Mouse (Mus musculus) embryo, embryonic 10 days (tissue): ENCODE measurements at regions not wholly inside any gene's neighbourhood (a gene's known extent, or its start where the extent isn't known, plus 50 kb on each side); places are given as distances from the start of the nearest gene placed in this dataset.

Experiments used
- DNase-seq: peaks from one replicate; pipeline ENCODE4 v3.0.0-alpha.2; 2015; ENCODE audit warnings: low spot score

DNA sequence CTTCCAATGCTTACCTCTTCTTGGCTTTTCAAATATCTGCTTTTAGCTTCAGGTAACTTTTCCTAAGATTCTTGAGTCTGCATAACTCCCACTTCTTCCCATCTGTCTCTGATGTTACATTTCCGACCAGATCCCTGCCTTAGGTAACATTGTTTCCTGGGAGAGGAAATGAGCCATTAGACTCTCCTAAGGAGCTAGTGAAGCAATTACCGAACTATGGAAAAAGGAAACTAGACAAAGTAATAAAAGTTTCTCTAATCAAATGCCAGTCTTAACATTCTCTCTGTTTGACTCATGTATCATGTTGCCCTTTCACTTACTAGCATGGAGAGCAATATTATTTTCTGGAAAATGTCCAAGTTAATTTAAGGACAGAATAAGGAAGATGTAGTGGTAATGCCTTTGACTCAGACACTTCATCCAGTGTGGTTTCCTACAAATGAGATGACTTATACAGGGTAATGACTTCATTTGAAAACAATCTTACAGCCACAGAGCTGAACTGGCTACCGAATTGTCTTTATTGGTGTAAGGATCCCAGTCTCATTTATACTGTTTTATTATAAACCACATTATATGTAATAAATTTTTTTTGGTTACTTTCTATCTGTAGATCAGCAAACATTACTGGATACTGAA lies 263.8 kb upstream of the Fam84a start:
- DNase-seq, result no peak

DNA sequence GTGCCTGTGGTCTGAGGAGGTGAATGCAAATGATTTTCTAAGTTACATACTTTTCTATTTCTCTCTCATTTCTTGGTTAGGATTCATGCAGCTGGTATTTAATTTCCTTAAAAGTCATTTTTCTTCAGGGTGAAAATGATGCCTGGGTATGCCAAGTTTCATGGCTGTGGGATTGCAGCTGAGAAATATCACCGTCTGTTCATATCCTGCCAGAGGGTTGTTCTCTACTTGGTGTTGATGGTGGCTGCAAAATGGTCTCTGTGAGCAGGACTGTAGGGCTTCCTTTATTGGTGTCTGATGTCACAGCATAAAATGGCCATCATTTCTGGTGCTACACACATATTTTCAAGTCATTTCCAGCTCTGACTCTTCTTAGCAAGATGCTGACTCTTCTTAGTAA lies 259.2 kb upstream of the Fam84a start:
- no peak for DNase-seq

DNA sequence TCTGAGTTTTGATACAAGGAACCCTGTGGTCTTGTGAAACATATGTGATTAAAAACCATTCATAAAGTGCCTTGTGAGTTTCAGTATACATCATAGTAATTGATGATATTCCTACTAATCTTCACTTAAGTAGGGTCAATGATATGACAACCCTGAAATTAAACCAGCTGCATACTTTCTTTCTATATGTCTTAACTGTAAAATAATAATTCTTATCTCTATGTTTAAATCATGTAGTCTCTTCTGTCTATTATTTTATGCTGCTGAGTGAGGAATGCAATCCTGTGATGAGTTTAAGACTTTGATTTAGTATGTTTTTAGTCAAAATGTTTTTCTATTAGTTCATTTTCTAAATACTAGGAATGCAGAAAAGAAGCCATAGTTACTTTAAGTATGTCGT lies 253.9 kb upstream of the Fam84a start:
- no peak for DNase-seq

DNA sequence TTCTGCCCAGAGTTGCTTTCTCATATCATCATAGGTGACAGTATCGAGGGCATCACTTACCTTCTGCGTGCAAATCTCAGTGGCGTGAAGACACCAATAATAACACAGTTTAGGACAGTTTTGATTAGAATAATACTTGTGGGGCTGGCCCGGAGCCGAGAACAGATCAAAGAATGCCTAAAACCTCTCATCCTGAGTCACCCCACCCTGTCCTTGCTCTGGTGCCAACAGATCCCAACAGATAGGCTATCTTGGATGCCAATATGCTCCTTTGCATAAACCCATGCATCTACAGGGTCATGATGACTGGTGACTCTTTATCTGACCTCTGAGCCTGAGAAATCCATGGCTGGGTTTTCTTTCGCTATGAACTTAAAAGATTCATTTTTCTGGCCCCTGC lies 224.4 kb upstream of the Fam84a start:
- no peak for DNase-seq

DNA sequence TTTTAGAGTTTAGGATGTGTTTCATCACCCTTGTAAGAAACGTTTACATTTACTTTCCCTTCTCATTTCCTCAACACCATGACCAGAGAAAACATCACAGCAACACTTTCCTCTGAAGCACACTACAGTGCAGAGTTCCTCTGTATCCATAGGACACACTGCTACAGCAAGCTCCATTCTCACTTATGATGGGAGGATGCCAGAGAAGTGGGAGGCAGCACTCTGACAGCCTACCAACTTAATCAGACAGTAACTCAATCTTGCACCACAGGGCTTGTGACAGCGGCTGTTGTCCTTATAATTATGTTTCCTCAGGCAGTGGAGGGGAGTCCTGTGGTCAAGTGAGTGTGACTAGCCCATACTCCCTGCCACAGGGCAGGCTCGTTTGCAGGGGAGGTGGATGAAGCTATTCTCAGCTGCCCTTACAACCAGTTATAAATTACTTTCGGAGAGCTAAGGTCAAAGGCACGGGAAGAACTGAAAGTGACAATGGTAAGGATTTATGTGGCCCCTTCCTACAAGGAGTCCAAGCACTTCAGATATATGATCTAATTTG lies 186.5 kb upstream of the Fam84a start:
- peak; percentile 28 for DNase-seq

DNA sequence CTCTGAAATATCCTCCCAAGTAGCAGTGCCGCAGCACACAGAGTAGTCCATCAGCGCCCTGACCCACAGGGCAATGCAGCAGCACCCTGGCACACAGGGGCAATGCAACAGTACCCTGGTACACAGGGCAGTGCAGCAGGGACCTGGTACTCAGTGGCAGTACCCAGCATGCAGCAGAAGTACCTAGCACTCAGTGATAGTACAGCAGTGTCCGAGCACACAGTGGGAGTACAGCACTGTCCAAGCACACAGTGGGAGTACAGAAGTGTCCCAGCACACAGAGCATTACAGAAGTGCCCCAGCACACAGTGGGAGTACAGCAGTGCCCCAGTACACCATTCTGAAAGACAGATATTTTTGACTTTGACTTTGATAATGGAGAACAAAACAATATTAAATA lies 186.0 kb upstream of the Fam84a start:
- no peak for DNase-seq

DNA sequence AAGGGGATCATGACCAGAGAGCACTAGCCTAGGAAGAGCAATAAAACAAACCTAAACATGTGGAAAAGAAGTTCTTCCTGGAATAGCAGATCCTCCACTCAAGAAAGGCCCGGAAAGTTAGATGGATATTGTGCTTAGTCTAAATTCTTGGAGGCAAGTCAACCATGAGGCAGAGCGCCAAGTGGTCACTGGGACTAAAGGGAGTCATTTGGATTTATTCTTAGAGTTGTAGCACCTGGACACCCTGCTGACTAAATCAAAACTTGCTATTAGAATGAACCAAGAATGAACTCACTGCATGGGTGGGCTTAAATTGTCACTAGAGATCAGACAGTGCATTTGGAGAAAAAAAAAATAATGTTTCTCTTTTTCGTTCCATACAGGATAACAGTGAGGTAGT lies 166.8 kb upstream of the Fam84a start:
- no peak for DNase-seq

DNA sequence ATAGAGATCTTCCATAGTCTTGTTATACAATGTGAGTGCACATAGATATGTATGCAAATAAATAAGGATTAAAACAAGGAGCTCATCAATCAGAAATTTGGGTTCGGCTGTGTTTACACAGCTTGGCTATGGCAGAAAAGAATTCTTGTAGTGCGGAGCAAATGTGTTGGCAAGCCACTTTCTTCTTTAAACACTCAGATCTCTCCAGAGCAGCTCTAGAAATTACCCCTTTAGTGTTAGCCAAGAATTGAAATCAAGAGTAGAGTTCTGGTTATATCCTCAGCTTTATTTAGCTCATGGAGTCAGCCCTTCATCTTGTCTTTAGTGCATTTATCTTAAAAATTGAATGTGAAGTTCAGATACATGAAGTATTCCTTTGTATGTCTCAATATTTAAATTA lies 164.5 kb upstream of the Fam84a start:
- DNase-seq, result no peak

DNA sequence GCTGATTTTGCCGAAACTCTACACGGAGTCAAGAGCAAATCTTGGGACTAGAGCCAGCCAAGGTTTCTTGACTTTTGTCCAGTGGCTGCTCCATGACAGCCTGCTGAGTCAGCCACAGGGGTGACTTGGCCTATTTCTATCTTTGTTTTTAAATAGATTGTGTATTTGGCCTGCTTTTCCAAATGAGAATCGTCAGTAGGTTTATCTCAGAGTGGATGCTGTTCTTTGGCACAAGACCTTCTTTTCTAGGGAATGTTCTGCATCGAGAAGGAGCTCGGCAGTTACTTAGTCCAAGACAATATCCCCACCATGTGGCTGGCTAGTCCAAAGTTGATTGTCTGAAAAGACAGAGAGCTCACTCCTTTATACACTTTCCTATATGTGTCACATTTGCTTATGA lies 163.9 kb upstream of the Fam84a start:
- no peak for DNase-seq

DNA sequence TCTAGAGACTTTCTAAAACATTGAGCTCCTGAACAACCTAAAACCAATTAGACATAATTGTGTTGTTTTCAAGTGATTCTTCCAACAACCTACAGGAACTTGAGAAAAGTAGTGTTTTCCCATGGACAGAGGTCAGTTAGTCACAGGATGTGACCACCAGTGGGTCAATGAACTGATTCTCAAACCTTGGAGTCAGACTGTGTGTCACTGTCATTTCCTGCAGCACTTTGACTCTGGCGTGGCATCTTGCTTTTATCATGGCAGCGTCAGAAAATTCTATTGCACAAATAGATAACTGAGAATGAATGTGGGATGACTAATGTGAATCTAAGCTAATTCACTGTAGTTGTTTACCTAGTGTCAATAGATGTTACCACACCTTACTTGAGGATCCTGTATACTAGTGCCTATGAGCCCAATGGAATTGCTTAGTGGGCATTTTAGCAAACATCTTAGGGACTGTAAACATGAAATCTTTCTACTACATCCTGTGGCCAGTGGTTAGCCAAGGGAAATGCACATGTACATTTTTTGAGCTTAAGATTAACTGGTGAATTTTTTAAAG lies 150.6 kb upstream of the Fam84a start:
- DNase-seq, result no peak

DNA sequence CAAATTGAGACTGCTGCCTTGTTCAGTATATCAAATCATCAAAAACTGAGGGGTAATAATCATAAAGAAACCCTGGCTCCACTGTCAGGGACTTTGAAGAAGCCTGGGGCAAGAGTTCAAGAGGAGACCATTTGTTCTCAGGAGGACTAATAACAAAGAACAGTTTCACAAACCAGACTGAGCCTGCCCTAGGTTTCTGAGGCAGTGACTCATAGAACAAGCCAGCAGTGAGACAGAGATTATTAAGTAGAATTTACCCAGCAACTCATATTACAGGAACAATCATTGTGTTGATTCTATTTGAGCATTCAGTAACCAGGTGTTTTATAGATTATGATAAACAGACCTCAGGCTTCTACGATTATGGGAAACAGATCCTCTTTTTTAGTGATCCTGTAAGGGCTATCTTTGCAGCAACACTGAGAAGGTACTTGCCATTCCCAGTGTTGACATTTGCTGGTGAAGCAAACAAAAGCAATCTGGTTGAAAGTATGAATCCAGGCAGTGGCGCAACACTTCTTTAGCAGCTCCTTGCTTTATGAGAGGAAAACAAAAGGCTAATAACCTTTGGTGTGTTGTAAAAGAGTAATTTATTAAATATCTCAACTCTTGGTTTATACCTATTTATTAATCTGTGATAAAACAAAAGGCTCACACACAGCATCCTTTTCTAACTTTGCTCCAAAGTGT lies 150.0 kb upstream of the Fam84a start:
- DNase-seq, result peak; percentile 7

DNA sequence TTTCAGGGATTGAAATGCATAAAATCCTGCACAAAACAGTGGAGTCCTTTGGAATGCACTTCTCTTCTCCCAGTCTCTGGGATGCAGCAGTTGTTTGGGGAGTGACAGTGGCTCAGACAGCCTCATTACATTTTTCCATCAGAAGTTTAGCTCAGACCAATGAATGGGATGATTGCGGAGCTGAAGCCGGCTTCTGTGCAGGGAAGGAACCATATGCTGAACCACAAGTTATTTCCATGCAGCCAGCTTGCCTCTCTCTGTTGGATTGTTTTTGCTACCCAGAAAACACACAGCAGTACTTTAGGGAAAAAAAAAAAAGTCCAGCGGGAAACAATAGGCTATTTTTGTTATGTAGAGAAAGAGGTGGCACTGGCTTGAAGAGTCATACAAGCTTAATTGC lies 140.2 kb upstream of the Fam84a start:
- no peak for DNase-seq

DNA sequence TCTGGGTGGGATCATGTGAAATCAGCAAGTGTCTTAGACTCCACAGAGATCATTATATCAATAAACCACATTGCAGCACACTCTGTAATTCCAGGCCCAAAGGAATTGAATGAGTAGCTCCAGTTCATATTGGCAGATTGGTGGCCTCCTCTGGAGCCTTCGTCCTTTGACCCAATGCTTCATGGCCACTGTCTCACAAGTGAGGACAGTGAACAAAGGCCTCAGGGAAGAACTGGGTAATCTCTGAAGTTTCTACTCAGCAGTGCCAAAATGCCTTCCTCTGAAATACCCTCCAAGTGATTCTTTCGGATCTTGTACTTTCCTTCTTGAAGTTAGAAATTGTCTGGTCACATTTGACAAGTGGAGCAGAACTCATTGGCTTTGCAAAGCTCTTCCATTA lies 135.8 kb upstream of the Fam84a start:
- no peak for DNase-seq

DNA sequence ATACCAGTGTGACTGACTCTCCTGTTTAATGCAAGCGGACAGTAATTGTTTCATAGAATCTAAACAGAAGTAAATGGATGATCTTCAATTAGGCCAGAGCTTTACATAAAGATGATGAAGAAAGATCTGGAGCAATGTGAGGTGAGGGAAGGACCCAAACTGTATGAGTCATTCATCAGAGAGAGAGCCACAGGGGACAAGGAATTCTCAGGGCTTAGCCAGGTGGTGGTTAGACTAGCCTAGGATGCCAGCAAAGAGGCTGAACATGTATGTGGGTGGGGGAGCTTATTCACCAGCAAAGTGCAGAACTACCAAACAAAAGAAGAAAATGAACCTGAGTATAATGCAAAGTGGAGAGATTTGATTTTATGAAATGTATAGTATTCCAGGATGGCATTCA lies 134.8 kb upstream of the Fam84a start:
- DNase-seq, result no peak

DNA sequence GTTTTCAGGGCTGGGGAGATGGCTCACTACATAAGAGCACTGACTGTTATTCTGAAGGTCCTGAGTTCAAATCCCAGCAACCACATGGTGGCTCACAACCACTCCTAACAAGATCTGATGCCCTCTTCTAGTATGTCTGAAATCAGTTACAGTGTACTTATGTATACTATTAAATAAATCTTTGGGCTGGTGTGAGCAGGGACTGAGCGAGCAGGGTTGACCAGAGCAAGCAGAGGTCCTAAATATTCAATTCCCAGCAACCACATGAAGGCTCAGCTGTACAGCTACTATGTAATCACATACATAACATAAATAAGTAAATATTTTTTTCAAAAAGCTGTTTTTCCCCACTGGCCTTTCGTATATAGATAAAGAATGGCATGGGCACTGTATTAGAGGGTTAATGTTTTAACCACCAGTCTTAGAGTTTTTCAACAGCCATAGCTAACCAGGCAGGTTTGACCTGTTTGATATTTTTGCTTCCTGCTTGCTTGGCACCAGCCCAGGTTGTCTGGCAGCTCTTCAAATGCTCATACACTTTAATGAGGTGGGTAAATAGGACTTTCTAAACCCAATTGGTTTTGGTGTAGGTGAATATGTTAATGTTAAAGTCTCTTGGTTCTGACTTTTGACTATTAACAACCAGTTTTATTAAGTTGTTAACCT lies 134.1 kb upstream of the Fam84a start:
- no peak for DNase-seq

DNA sequence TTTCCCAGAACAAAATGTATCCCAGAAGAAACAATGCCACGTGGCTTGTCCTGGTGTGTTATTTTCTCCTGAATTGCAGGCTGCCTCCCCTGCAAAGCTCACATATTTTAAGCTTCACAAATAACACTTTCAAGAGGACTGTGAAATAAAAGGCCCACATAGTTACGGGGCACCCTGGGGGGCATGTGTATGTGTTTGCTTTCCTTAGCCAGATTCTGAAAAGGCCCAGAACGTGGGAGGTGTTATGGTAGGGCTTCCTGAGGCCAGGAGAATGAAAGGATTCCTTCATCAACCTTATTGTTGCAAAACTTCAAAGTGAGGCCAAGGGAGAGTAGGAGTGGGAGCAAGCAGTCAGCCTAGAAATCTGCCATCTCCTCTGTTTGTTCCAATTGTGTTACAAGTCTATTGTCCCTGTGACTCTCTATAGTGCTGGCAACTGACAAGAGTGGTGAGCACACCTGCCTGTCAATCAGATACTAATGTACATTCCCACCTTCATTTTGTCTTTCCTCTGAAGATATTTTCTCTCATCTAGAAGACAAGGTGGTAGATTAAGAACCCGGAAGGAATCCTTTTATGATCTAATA lies 131.3 kb upstream of the Fam84a start:
- DNase-seq, result peak; percentile 6

DNA sequence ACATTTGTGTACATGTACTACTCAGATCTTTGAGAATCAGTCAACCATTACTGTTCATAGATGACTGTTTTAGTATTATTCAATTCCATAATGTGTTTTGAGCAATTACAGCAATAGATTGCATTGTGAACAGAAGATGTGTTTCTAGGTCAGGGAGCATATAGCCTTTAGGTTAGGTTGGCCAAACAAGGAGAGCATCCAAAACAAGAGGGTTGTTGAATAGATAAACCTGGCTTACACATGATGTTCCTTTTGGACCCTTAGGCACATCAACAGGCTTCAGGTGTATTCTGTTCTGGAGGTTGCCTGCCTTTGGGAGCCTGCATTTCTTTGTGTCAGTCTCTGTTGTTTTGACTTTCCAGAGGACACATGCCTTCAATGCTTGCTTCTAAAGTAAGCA lies 123.4 kb upstream of the Fam84a start:
- DNase-seq, result no peak

DNA sequence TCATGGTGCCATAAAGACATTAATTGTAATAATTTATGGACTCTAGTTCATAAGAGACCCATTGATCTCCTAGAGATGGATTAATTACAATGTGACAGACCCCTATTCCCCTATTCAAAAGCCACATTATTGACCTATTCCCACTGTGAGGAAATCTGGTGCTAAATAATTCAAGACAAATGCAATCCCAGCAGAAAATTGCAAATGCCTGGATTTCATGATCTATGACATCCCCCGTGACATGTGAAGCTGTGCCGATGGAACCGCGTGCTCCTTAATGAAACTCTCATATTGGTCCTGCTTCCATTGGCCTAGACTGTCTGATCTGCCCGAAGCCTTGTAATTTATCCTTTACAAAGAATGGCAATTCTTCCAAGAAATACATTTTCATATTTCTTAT lies 122.9 kb upstream of the Fam84a start:
- DNase-seq, result no peak

DNA sequence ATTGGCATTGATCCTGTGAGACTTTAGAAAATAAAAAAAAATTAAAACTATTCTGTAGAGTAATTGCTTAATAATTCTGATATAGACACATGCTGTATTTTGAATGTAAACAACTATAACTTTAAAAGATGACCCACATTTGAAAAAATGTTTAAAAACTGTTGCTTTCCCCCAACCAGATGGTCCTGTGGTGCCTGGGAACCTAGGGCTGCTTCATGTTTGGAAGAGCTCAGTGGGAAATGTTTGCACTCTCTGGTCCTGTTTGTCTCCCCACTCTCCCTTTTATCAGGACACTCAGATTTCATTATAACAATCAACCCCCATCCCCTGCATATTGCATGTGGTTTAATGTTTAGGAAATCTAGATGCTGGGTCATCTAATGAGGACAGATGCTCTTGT lies 119.4 kb upstream of the Fam84a start:
- no peak for DNase-seq

DNA sequence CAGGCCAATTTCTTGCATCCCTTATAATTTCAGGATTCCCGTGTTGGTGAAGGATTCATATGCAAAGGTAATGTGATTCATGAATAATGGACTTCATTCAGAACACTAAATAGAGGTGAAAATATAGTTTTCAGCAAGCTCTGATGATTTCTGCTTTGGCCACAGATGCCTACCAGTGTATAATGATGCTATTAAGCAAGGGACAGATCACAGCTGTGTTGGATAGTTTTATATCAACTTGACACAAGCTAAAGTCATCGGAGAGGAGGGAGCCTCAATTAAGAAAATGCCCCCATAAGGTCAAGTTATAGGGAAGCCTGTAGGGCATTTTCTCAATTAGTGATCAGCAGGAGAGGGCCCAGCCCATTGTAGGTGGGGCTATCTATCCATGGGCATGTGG lies 109.2 kb upstream of the Fam84a start:
- DNase-seq, result no peak

DNA sequence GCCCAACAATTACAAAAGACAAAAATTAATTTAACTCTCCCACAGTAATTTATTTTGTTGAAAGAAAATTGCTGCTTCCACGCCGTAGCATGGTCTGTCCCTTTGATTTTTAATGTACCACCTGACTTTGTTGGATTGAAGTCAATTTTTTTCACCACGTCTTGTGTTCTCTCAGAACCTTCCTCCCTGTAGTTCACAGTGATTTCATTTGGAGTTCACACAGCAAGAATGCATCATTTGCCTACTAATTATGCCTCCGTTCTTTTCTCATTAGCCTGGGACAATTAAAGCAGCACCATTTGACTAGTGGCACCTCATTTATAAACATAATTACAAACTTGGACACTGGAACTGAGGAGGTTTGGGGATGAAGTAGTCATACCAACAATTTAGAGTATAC lies 108.4 kb upstream of the Fam84a start:
- DNase-seq, result no peak

DNA sequence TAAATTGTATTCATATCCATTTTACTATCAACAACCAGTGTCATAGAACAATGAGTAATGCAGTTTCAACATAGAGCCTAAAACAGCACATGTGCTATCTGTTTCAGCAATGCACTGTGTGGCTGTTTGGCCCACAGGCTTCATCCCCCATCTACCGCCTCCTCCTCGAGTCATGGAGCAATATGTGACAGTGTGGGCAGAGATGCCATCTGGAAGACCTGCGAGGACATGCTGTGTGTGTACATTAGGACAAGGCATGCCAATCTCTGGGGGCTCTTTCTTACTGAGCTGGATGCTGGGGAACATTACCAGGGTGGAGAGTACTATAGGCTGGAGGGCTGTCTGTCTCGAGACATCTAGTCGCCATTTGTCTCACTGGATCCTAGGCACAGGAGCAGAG lies 101.5 kb upstream of the Fam84a start:
- DNase-seq, result no peak

DNA sequence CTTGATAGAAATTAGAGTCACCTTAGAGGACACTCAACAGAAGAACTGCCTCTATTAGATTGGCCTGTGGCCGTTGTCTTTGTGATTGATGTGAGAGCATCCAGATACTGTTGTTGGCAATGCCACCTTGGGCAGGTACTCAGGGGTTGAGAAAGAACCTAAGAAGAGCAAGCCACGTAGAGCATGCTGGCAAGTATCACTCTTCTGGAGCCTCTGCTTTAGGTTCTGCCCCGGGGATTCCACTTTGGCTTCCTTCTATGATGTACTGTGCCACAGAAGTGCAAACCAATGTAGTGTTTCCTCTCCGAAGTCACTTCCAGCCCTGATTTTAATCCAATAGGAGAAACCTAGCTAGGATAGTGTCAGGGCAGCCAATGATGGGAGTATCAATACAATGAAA lies 98.3 kb upstream of the Fam84a start:
- DNase-seq, result no peak
